Mouse (Mus musculus): ENCODE results near the gene Trim10. TPM values are rescaled to one million over a fixed set of nuclear protein-coding genes. Genes with fewer than 3 reads are reported as not detected.
"Not testable (repeated sequence)": the region's sequence is repeated elsewhere in the genome, so short reads cannot be mapped to it uniquely, and the experiment has no call there.

The Trim10 gene
- polyA plus RNA-seq, 2 experiments, result 0.91 to 2.7 TPM

- WGBS, result 75% methylated on average over 25 of the region's 25 CpGs
- Histone ChIP-seq H3K36me3 (ENCODE audit: control insufficient read depth, insufficient read depth, low read length) (no peaks in the 10 kb centered on the region), H3K4me3 (replicated peaks; ENCODE audit: low read length) (no peak overlapping the region), H3K27ac (replicated peaks; ENCODE audit: low read depth, low read length) (no peak overlapping the region), H3K4me2 (replicated peaks; ENCODE audit: low read depth, low read length, severe bottlenecking) (no peak overlapping the region), H3K27me3 (ENCODE audit: control insufficient read depth, insufficient read depth, low read length) (peaks cover 8% of the 10 kb centered on the region; the same call in 1 of the 2 replicates), H3K9me3 (ENCODE audit: control insufficient read depth, low read length) (no peaks in the 10 kb centered on the region), H3K4me1 (ENCODE audit: control insufficient read depth, insufficient read depth, low read length) (no peaks in the 10 kb centered on the region), H3K9ac (ENCODE audit: low read depth, low read length, severe bottlenecking) (no peak overlapping the region)
- no peak for DNase-seq (ENCODE audit: low spot score)
- no peak for ATAC-seq (ENCODE audit: low FRiP score, low read depth)
- TF ChIP-seq POLR2A (IDR thresholded peaks at IDR 0.05; ENCODE audit: borderline replicate concordance, extremely low read depth, insufficient read depth, insufficient read length), result no peak
Observed at GRCm38 (mm10) chr17:36869955-36870810, 809 bp downstream of the Trim10 start.

- H3K4me1 ChIP-seq (ENCODE audit: control insufficient read depth, insufficient read depth, low read length), result no peaks in the 10 kb centered on the region
- no peak overlapping the region for H3K9ac ChIP-seq (ENCODE audit: low read depth, low read length, severe bottlenecking)
- H3K9me3 ChIP-seq (ENCODE audit: control insufficient read depth, low read length), result no peaks in the 10 kb centered on the region
- no peak for ATAC-seq (ENCODE audit: low FRiP score, low read depth)
- H3K27ac ChIP-seq (replicated peaks; ENCODE audit: low read depth, low read length), result no peak overlapping the region
- H3K27me3 ChIP-seq (ENCODE audit: control insufficient read depth, insufficient read depth, low read length), result no peaks in the 10 kb centered on the region
- peak; percentile 25 for DNase-seq (ENCODE audit: low spot score)
- H3K4me2 ChIP-seq (replicated peaks; ENCODE audit: low read depth, low read length, severe bottlenecking), result no peak overlapping the region
- 53% methylated on average over 4 of the region's 4 CpGs for WGBS
- no peak overlapping the region for H3K4me3 ChIP-seq (replicated peaks; ENCODE audit: low read length)
- TF ChIP-seq POLR2A (IDR thresholded peaks at IDR 0.05; ENCODE audit: borderline replicate concordance, extremely low read depth, insufficient read depth, insufficient read length), result no peak
- no peaks in the 10 kb centered on the region for H3K36me3 ChIP-seq (ENCODE audit: control insufficient read depth, insufficient read depth, low read length)
Observed at GRCm38 (mm10) chr17:36874636-36875035, 5.3 kb downstream of the Trim10 start.

GRCm38 (mm10) chr17:36883350-36883749 is 14.0 kb downstream of the Trim10 start:
- H3K36me3 ChIP-seq (ENCODE audit: control insufficient read depth, insufficient read depth, low read length), result no peaks in the 10 kb centered on the region
- TF ChIP-seq POLR2A (IDR thresholded peaks at IDR 0.05; ENCODE audit: borderline replicate concordance, extremely low read depth, insufficient read depth, insufficient read length), result no peak
- WGBS, result 50% methylated on average over 2 of the region's 2 CpGs
- no peak overlapping the region for H3K4me2 ChIP-seq (replicated peaks; ENCODE audit: low read depth, low read length, severe bottlenecking)
- H3K27me3 ChIP-seq (ENCODE audit: control insufficient read depth, insufficient read depth, low read length), result no peaks in the 10 kb centered on the region
- H3K9me3 ChIP-seq (ENCODE audit: control insufficient read depth, low read length), result no peaks in the 10 kb centered on the region
- no peak overlapping the region for H3K4me3 ChIP-seq (replicated peaks; ENCODE audit: low read length)
- H3K27ac ChIP-seq (replicated peaks; ENCODE audit: low read depth, low read length), result no peak overlapping the region
- ATAC-seq (ENCODE audit: low FRiP score, low read depth) (no peak), DNase-seq (ENCODE audit: low spot score) (no peak)
- H3K9ac ChIP-seq (ENCODE audit: low read depth, low read length, severe bottlenecking), result no peak overlapping the region
- no peaks in the 10 kb centered on the region for H3K4me1 ChIP-seq (ENCODE audit: control insufficient read depth, insufficient read depth, low read length)

DNA sequence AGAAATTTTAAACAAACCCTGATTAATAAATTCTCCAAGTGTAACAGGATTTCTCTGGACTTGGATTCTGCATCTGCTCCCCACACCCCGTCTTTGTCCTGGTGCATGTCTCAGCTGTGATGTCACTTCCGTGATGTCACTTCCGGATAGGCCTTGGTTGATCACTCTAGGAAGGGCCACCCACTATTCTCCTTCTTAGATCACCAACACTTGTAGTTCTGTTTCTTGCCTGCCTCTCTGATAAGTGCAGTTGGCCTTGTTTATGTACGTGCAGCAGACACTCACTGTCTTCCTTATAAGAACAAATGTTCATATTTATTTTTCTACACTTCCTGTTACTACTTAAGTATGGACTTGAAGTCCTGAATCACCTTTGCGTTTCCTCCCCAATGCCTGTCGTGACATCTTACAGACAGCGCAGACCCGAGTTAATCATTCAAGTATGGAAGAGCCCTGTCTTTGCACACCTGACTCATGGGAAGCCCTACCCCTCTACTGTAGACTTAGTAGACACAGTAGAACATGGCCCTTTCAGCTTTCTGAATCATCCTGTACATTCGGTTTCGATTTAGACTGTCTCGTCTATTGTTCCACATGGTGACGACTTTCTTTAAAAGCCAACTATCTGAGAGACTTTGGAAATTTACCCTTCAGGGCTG is 15.9 kb downstream of the Trim10 start:
- Histone ChIP-seq H3K4me2 (replicated peaks; ENCODE audit: low read depth, low read length, severe bottlenecking) (no peak overlapping the region), H3K27ac (replicated peaks; ENCODE audit: low read depth, low read length) (no peak overlapping the region), H3K9ac (ENCODE audit: low read depth, low read length, severe bottlenecking) (no peak overlapping the region), H3K27me3 (ENCODE audit: control insufficient read depth, insufficient read depth, low read length) (no peaks in the 10 kb centered on the region), H3K9me3 (ENCODE audit: control insufficient read depth, low read length) (no peaks in the 10 kb centered on the region), H3K4me3 (replicated peaks; ENCODE audit: low read length) (no peak overlapping the region), H3K4me1 (ENCODE audit: control insufficient read depth, insufficient read depth, low read length) (no peaks in the 10 kb centered on the region), H3K36me3 (ENCODE audit: control insufficient read depth, insufficient read depth, low read length) (no peaks in the 10 kb centered on the region)
- ATAC-seq (ENCODE audit: low FRiP score, low read depth) (no peak), DNase-seq (ENCODE audit: low spot score) (no peak)
- TF ChIP-seq POLR2A (IDR thresholded peaks at IDR 0.05; ENCODE audit: borderline replicate concordance, extremely low read depth, insufficient read depth, insufficient read length), result no peak
- WGBS, result 92% methylated on average over 12 of the region's 12 CpGs

GRCm38 (mm10) chr17:36890073-36890903 is 20.9 kb downstream of the Trim10 start, which contains the start of gene Trim40:
Gene Trim40, minus strand, starts transcription at chr17:36890123.
- 80% methylated on average over 5 of the region's 5 CpGs for WGBS
- H3K4me2 ChIP-seq (replicated peaks; ENCODE audit: low read depth, low read length, severe bottlenecking), result no peak within 1 kb of the TSS
- DNase-seq (ENCODE audit: low spot score), result no peak
- ATAC-seq (ENCODE audit: low FRiP score, low read depth), result no peak
- H3K4me3 ChIP-seq (replicated peaks; ENCODE audit: low read length), result no peak within 1 kb of the TSS
- no peaks in the 10 kb centered on the region for H3K9me3 ChIP-seq (ENCODE audit: control insufficient read depth, low read length)
- no peaks in the 10 kb centered on the region for H3K27me3 ChIP-seq (ENCODE audit: control insufficient read depth, insufficient read depth, low read length)
- H3K36me3 ChIP-seq (ENCODE audit: control insufficient read depth, insufficient read depth, low read length), result no peaks in the 10 kb centered on the region
- H3K27ac ChIP-seq (replicated peaks; ENCODE audit: low read depth, low read length), result no peak within 1 kb of the TSS
- TF ChIP-seq POLR2A (IDR thresholded peaks at IDR 0.05; ENCODE audit: borderline replicate concordance, extremely low read depth, insufficient read depth, insufficient read length), result no peak
- H3K9ac ChIP-seq (ENCODE audit: low read depth, low read length, severe bottlenecking), result no peak within 1 kb of the TSS
- H3K4me1 ChIP-seq (ENCODE audit: control insufficient read depth, insufficient read depth, low read length), result no peaks in the 10 kb centered on the region

- not testable (repeated sequence) for H3K27ac ChIP-seq (replicated peaks; ENCODE audit: low read depth, low read length); H3K9ac ChIP-seq (ENCODE audit: low read depth, low read length, severe bottlenecking); H3K9me3 ChIP-seq (ENCODE audit: control insufficient read depth, low read length); ATAC-seq (ENCODE audit: low FRiP score, low read depth); H3K27me3 ChIP-seq (ENCODE audit: control insufficient read depth, insufficient read depth, low read length); H3K4me1 ChIP-seq (ENCODE audit: control insufficient read depth, insufficient read depth, low read length); H3K36me3 ChIP-seq (ENCODE audit: control insufficient read depth, insufficient read depth, low read length); H3K4me3 ChIP-seq (replicated peaks; ENCODE audit: low read length); DNase-seq (ENCODE audit: low spot score); H3K4me2 ChIP-seq (replicated peaks; ENCODE audit: low read depth, low read length, severe bottlenecking)
- WGBS, result 82% methylated on average over 1 of the region's 1 CpGs
Observed at GRCm38 (mm10) chr17:36891496-36891895, 22.1 kb downstream of the Trim10 start.

Measured in limb, embryonic 14.5 days (tissue).